Mouse (Mus musculus) MEL (cell line): ENCODE results near the gene Afg1l. TPM values are rescaled to one million over a fixed set of nuclear protein-coding genes. Genes with fewer than 3 reads are reported as not detected.

Experiments
- DNase-seq: peaks from one replicate; pipeline ENCODE4 v3.0.0; 2011; ENCODE audit warnings: low read depth, low spot score
- H3K27ac ChIP-seq: 2 replicates; pipeline ENCODE4 v1.5.1; 2012; ENCODE audit warnings: low read depth, mild to moderate bottlenecking, control low read depth, low read length, moderate library complexity; ENCODE audit not compliant: control insufficient read depth
- H3K27me3 ChIP-seq, 2 experiments: fragments of 150-350 bp in 1 of 2; sonication (generic) in 1 of 2; 2 replicates each; pipeline ENCODE4 v1.6.1; 2012; ENCODE audit warnings: low read length in 2 of 2, mild to moderate bottlenecking in 2 of 2, improper control_type of control experiment in 1 of 2, moderate library complexity in 1 of 2; ENCODE audit not compliant: insufficient read depth in 2 of 2, control insufficient read depth in 1 of 2
- H3K36me3 ChIP-seq, 2 experiments: 2 replicates each; pipeline ENCODE4 v1.6.1; 2012 to 2014; ENCODE audit warnings: low read length in 2 of 2, improper control_type of control experiment in 1 of 2, inconsistent platforms in 1 of 2, mild to moderate bottlenecking in 1 of 2; ENCODE audit not compliant: insufficient read depth in 2 of 2, control insufficient read depth in 1 of 2
- H3K4me1 ChIP-seq, 2 experiments: fragments of 150-350 bp in 1 of 2; sonication (generic) in 1 of 2; 2 replicates each; pipeline ENCODE4 v1.6.1; 2012; ENCODE audit warnings: low read length in 2 of 2, improper control_type of control experiment in 1 of 2, mild to moderate bottlenecking in 1 of 2; ENCODE audit not compliant: insufficient read depth in 2 of 2, control insufficient read depth in 1 of 2
- H3K4me3 ChIP-seq, 2 experiments: fragments of 150-350 bp in 1 of 2; sonication (generic) in 1 of 2; 2 replicates each; pipeline ENCODE4 v1.5.1; 2012; ENCODE audit warnings: low read depth in 2 of 2, low read length in 2 of 2, mild to moderate bottlenecking in 2 of 2, moderate library complexity in 2 of 2, control low read depth in 1 of 2, improper control_type of control experiment in 1 of 2; ENCODE audit not compliant: control insufficient read depth in 1 of 2, insufficient read depth in 1 of 2
- H3K79me2 ChIP-seq: 2 replicates; pipeline ENCODE4 v1.6.1; 2012; ENCODE audit warnings: mild to moderate bottlenecking, low read length, moderate library complexity; ENCODE audit not compliant: control insufficient read depth, poor library complexity, insufficient read depth
- H3K9ac ChIP-seq: 2 replicates; pipeline ENCODE4 v1.6.1; 2012; ENCODE audit warnings: low read depth, mild to moderate bottlenecking, control low read depth, low read length, moderate library complexity; ENCODE audit not compliant: control insufficient read depth, poor library complexity, severe bottlenecking
- H3K9me3 ChIP-seq: fragments of 150-350 bp; sonication (generic); replicated peaks from 2 replicates; pipeline ENCODE4 v1.6.1; 2012; ENCODE audit warnings: mild to moderate bottlenecking, low read length, improper control_type of control experiment, moderate library complexity; ENCODE audit not compliant: insufficient read depth
- CHD1 ChIP-seq: IDR thresholded peaks from 2 replicates; pipeline ENCODE4 v1.6.1; 2012; ENCODE audit warnings: low read depth, mild to moderate bottlenecking, inconsistent platforms, low read length, improper control_type of control experiment
- CHD2 ChIP-seq: IDR thresholded peaks from 2 replicates; pipeline ENCODE4 v1.6.1; 2011; ENCODE audit warnings: low read length, improper control_type of control experiment
- CTCF ChIP-seq, 3 experiments: IDR thresholded peaks in 2 of 3; conservative IDR thresholded peaks in 1 of 3; 2 replicates each; pipeline ENCODE4 v1.5.1; 2011 to 2012; ENCODE audit warnings: low read length in 3 of 3, low read depth in 2 of 3, mild to moderate bottlenecking in 2 of 3, improper control_type of control experiment in 1 of 3, inconsistent platforms in 1 of 3, mixed read lengths in 1 of 3, moderate library complexity in 1 of 3; ENCODE audit not compliant: control insufficient read depth in 1 of 3, insufficient read depth in 1 of 3, poor library complexity in 1 of 3, severe bottlenecking in 1 of 3
- E2F4 ChIP-seq: IDR thresholded peaks from 2 replicates; pipeline ENCODE4 v1.6.1; 2011; ENCODE audit warnings: low read depth, low read length, improper control_type of control experiment, borderline replicate concordance
- ELF1 ChIP-seq: IDR thresholded peaks from 2 replicates; pipeline ENCODE4 v1.6.1; 2014; ENCODE audit warnings: low read depth, mild to moderate bottlenecking, inconsistent platforms, low read length, improper control_type of control experiment, moderate library complexity
- ETS1 ChIP-seq: IDR thresholded peaks from 2 replicates; pipeline ENCODE4 v1.6.1; 2012; ENCODE audit warnings: low read depth, mild to moderate bottlenecking, inconsistent platforms, low read length, improper control_type of control experiment, moderate library complexity
- GABPA ChIP-seq: IDR thresholded peaks from 2 replicates; pipeline ENCODE4 v1.6.1; 2012; ENCODE audit warnings: low read depth, mild to moderate bottlenecking, inconsistent platforms, low read length, improper control_type of control experiment, moderate library complexity
- GATA1 ChIP-seq: IDR thresholded peaks from 2 replicates; pipeline ENCODE4 v1.6.1; 2011; ENCODE audit warnings: low read depth, low read length, improper control_type of control experiment
- HCFC1 ChIP-seq: IDR thresholded peaks from 2 replicates; pipeline ENCODE4 v1.6.1; 2012; ENCODE audit warnings: low read depth, mild to moderate bottlenecking, inconsistent platforms, low read length, improper control_type of control experiment, moderate library complexity
- JUND ChIP-seq: IDR thresholded peaks from 2 replicates; pipeline ENCODE4 v1.6.1; 2011; ENCODE audit warnings: low read depth, mild to moderate bottlenecking, improper control_type of control experiment, low read length
- KAT2A ChIP-seq: conservative IDR thresholded peaks from 2 replicates; pipeline ENCODE4 v1.6.1; 2012; ENCODE audit warnings: low read depth, low read length, improper control_type of control experiment, inconsistent platforms
- MAFK ChIP-seq: IDR thresholded peaks from 2 replicates; pipeline ENCODE4 v1.6.1; 2011; ENCODE audit warnings: low read depth, mild to moderate bottlenecking, low read length, improper control_type of control experiment, borderline replicate concordance
- MAX ChIP-seq: IDR thresholded peaks from 2 replicates; pipeline ENCODE4 v1.6.1; 2011; ENCODE audit warnings: low read length, improper control_type of control experiment
- MAZ ChIP-seq: IDR thresholded peaks from 2 replicates; pipeline ENCODE4 v1.6.1; 2012; ENCODE audit warnings: low read depth, mild to moderate bottlenecking, inconsistent platforms, low read length, improper control_type of control experiment
- MEF2A ChIP-seq: IDR thresholded peaks from 2 replicates; pipeline ENCODE4 v1.6.1; 2014; ENCODE audit warnings: low read depth, mild to moderate bottlenecking, inconsistent platforms, low read length, improper control_type of control experiment; ENCODE audit not compliant: poor library complexity, insufficient replicate concordance, severe bottlenecking; ENCODE audit errors: extremely low read depth
- MXI1 ChIP-seq: IDR thresholded peaks from 2 replicates; pipeline ENCODE4 v1.6.1; 2011; ENCODE audit warnings: mild to moderate bottlenecking, low read depth, low read length, improper control_type of control experiment
- MYB ChIP-seq: IDR thresholded peaks from 2 replicates; pipeline ENCODE4 v1.6.1; 2011; ENCODE audit warnings: mild to moderate bottlenecking, low read depth, low read length, improper control_type of control experiment
- MYC ChIP-seq: IDR thresholded peaks from 2 replicates; pipeline ENCODE4 v1.6.1; 2011; ENCODE audit warnings: low read depth, mild to moderate bottlenecking, low read length, improper control_type of control experiment, moderate library complexity
- NELFE ChIP-seq: IDR thresholded peaks from 2 replicates; pipeline ENCODE4 v1.6.1; 2011; ENCODE audit warnings: low read depth, low read length, improper control_type of control experiment
- NRF1 ChIP-seq: IDR thresholded peaks from 2 replicates; pipeline ENCODE4 v1.6.1; 2014; ENCODE audit warnings: low read depth, mild to moderate bottlenecking, inconsistent platforms, low read length, improper control_type of control experiment, moderate library complexity; ENCODE audit not compliant: poor library complexity, insufficient read depth, severe bottlenecking
- POLR2A ChIP-seq, 2 experiments: IDR thresholded peaks; 2 replicates each; pipeline ENCODE4 v1.6.1; 2011 to 2012; ENCODE audit warnings: low read length in 2 of 2, mild to moderate bottlenecking in 2 of 2, control low read depth in 1 of 2, improper control_type of control experiment in 1 of 2, low read depth in 1 of 2, moderate library complexity in 1 of 2; ENCODE audit not compliant: control insufficient read depth in 1 of 2, insufficient read depth in 1 of 2, poor library complexity in 1 of 2
- POLR2AphosphoS2 ChIP-seq: IDR thresholded peaks from 2 replicates; pipeline ENCODE4 v1.6.1; 2011; ENCODE audit warnings: low read length, improper control_type of control experiment
- POLR2AphosphoS5 ChIP-seq: IDR thresholded peaks from 2 replicates; pipeline ENCODE4 v1.6.1; 2012; ENCODE audit warnings: low read depth, borderline replicate concordance, mild to moderate bottlenecking, inconsistent platforms, low read length, moderate library complexity, mixed read lengths
- RAD21 ChIP-seq: IDR thresholded peaks from 2 replicates; pipeline ENCODE4 v1.6.1; 2011; ENCODE audit warnings: mild to moderate bottlenecking, low read depth, low read length, improper control_type of control experiment
- RCOR1 ChIP-seq: IDR thresholded peaks from 2 replicates; pipeline ENCODE4 v1.6.1; 2012; ENCODE audit warnings: low read depth, mild to moderate bottlenecking, inconsistent platforms, low read length, improper control_type of control experiment
- SMC3 ChIP-seq: IDR thresholded peaks from 2 replicates; pipeline ENCODE4 v1.6.1; 2011; ENCODE audit warnings: low read depth, low read length, improper control_type of control experiment
- TAL1 ChIP-seq: IDR thresholded peaks from 2 replicates; pipeline ENCODE4 v1.6.1; 2012; ENCODE audit warnings: mild to moderate bottlenecking, inconsistent platforms, low read length, moderate library complexity, mixed read lengths
- TBP ChIP-seq: IDR thresholded peaks from 2 replicates; pipeline ENCODE4 v1.8.0; 2011; ENCODE audit warnings: low read depth, low read length, improper control_type of control experiment
- TCF12 ChIP-seq: IDR thresholded peaks from 2 replicates; pipeline ENCODE4 v1.6.1; 2014; ENCODE audit warnings: low read depth, mild to moderate bottlenecking, inconsistent platforms, low read length, improper control_type of control experiment, moderate library complexity
- UBTF ChIP-seq: IDR thresholded peaks from 2 replicates; pipeline ENCODE4 v1.6.1; 2012; ENCODE audit warnings: low read depth, mild to moderate bottlenecking, inconsistent platforms, low read length, improper control_type of control experiment, moderate library complexity, borderline replicate concordance; ENCODE audit not compliant: insufficient read depth
- USF1 ChIP-seq: IDR thresholded peaks from 2 replicates; pipeline ENCODE4 v1.6.1; 2014; ENCODE audit warnings: low read depth, mild to moderate bottlenecking, inconsistent platforms, low read length, improper control_type of control experiment, moderate library complexity
- USF2 ChIP-seq, 2 experiments: IDR thresholded peaks; 2 replicates each; pipeline ENCODE4 v1.6.1; 2011 to 2012; ENCODE audit warnings: improper control_type of control experiment in 2 of 2, low read length in 2 of 2, borderline replicate concordance in 1 of 2, inconsistent platforms in 1 of 2, low read depth in 1 of 2, mild to moderate bottlenecking in 1 of 2; ENCODE audit not compliant: insufficient read depth in 1 of 2
- ZC3H11A ChIP-seq: IDR thresholded peaks from 2 replicates; pipeline ENCODE4 v1.6.1; 2012; ENCODE audit warnings: low read depth, mild to moderate bottlenecking, inconsistent platforms, low read length, improper control_type of control experiment
- ZKSCAN1 ChIP-seq: IDR thresholded peaks from 2 replicates; pipeline ENCODE4 v1.6.1; 2012; ENCODE audit warnings: low read depth, mild to moderate bottlenecking, inconsistent platforms, low read length, improper control_type of control experiment, moderate library complexity
- ZMIZ1 ChIP-seq: IDR thresholded peaks from 2 replicates; pipeline ENCODE4 v1.6.1; 2012; ENCODE audit warnings: low read depth, mild to moderate bottlenecking, inconsistent platforms, low read length, improper control_type of control experiment, moderate library complexity
- ZNF384 ChIP-seq: IDR thresholded peaks from 2 replicates; pipeline ENCODE4 v1.6.1; 2012; ENCODE audit warnings: low read depth, mild to moderate bottlenecking, inconsistent platforms, low read length, improper control_type of control experiment
- polyA plus RNA-seq, 2 experiments: library from polyadenylated mRNA; stranded (reverse) in 1 of 2; unstranded in 1 of 2; fragments of >175 nt in 1 of 2; fragments of >200 nt in 1 of 2; gene quantifications; 2 replicates each; pipeline versions ENCODE4 v1.2.1 to v1.2.4; 2012; ENCODE audit warnings: low replicate concordance in 2 of 2, low read depth in 1 of 2; ENCODE audit not compliant: insufficient read length in 2 of 2, insufficient read depth in 1 of 2, missing spikeins in 1 of 2
- total RNA-seq: library from RNA; depleted of rRNA; stranded (reverse); fragments of 300-350 nt; gene quantifications from 2 replicates; pipeline ENCODE4 v1.2.3, GENCODE M21; 2012

Gene Afg1l
- total and polyA plus RNA-seq, 3 experiments = 3.4 to 3.7 TPM; not detected in 1

DNA sequence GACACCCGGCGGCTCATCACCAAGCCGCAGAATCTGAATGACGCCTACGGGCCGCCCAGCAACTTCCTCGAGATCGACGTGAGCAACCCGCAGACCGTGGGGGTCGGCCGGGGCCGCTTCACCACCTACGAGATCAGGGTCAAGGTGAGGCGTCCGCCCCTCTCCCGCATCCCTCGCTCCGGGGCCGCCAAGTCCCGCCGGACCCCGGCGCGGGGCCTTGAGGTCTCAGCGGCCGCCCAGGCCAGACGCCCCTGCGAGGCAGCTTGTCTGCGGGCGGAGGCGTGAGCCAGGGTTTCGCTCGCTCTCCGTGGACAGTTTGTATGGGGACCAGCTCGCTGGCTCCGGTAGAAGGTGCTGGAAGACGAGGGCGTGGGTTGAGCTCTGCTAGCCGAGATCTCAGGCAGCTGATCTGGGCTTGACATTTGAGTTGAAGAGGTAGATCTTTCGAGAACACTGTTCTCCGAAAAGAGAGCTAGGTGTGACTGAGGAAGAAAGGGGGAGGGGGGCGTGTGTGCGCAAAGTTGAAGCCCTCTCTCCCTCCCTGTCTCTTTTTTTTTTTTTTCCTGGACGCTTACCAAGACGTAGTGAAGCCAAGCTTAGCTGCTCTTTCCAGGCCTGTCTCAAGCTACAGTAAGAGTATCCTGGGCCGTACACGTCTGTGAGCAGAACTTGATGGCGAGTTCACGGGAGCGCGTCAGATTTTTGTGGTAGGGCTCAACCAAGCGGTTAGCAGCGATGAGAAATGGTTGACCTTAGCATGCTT lies 24.2 kb upstream of the Afg1l start:
- peak; percentile 84 for DNase-seq
- H3K9me3 ChIP-seq = no peaks in the 10 kb centered on the region
- peaks cover 11 to 31% of the 10 kb centered on the region in 2 experiments for H3K36me3 ChIP-seq
- peak overlapping the region; percentile 87 for H3K27ac ChIP-seq
- H3K79me2 ChIP-seq = peaks cover 38% of the 10 kb centered on the region
- H3K4me3 ChIP-seq = peak overlapping the region; percentile 90 to 94
- H3K27me3 ChIP-seq = no peaks in the 10 kb centered on the region
- H3K4me1 ChIP-seq = peaks cover 10 to 18% of the 10 kb centered on the region in 2 experiments; a peak in 3 of 4 replicates
- H3K9ac ChIP-seq = peak overlapping the region; percentile 90
- peak; percentile 94 for TF ChIP-seq ZNF384
- no peak for TF ChIP-seq USF2 (IDR thresholded peaks at IDR 0.05; ENCODE audit: borderline replicate concordance in 1 of 2, insufficient read depth in 1 of 2, low read depth in 1 of 2, low read length in 2 of 2)
- no peak for TF ChIP-seq ZMIZ1
- TF ChIP-seq MEF2A = no peak
- TF ChIP-seq POLR2AphosphoS2 = no peak
- peak; percentile 93; the same call in 1 of the 2 replicates for TF ChIP-seq CHD1
- TF ChIP-seq POLR2AphosphoS5 = no peak
- TF ChIP-seq UBTF = no peak
- TF ChIP-seq MYC = no peak
- no peak for TF ChIP-seq JUND
- no peak for TF ChIP-seq NELFE
- no peak for TF ChIP-seq ELF1
- no peak for TF ChIP-seq RCOR1
- TF ChIP-seq E2F4 = no peak
- TF ChIP-seq CHD2 = no peak
- no peak for TF ChIP-seq TCF12
- TF ChIP-seq ZC3H11A = no peak
- no peak; the same call in none of the 2 replicates for TF ChIP-seq MAX
- TF ChIP-seq ETS1 = no peak
- TF ChIP-seq GATA1 = no peak
- TF ChIP-seq CTCF (IDR thresholded peaks at IDR 0.05 in 2 of 3, conservative IDR thresholded peaks at IDR 0.05 in 1 of 3; ENCODE audit: control insufficient read depth in 1 of 3, insufficient read depth in 1 of 3, low read depth in 2 of 3, low read length in 3 of 3, poor library complexity in 1 of 3, severe bottlenecking in 1 of 3) = no peak
- TF ChIP-seq RAD21 = no peak
- peak; percentile 61 for TF ChIP-seq MXI1
- no peak for TF ChIP-seq NRF1
- TF ChIP-seq HCFC1 = peak; percentile 64; the same call in 1 of the 2 replicates
- TF ChIP-seq MAFK = no peak
- no peak for TF ChIP-seq MAZ
- no peak for TF ChIP-seq KAT2A
- no peak for TF ChIP-seq MYB
- TF ChIP-seq TBP = 0 out of 2 replicates have a peak, but pooled peaks have one; percentile 23
- no peak for TF ChIP-seq USF1
- TF ChIP-seq SMC3 = no peak
- 0 out of 4 replicates have a peak, but pooled peaks of 1 of the 2 experiments have one; percentile 70 for TF ChIP-seq POLR2A (IDR thresholded peaks at IDR 0.05; ENCODE audit: control insufficient read depth in 1 of 2, insufficient read depth in 1 of 2, low read depth in 1 of 2, low read length in 2 of 2, poor library complexity in 1 of 2)
- no peak for TF ChIP-seq ZKSCAN1
- TF ChIP-seq GABPA = no peak
- no peak for TF ChIP-seq TAL1
